ENCODE assay signal across 24 mouse cellular contexts in genomic region chr1:128874190-128874589, GRCm38 (mm10).
DNase-seq lines count a peak whose midpoint lies in the region; ATAC-seq and TF ChIP-seq lines count a peak whose summit lies in the region.
"Had no signal": no experiment of that assay in that cellular context is flagged by ENCODE, and none has a peak within 500 bp of the region (broad histone marks: within the 10 kb centered on the region; RNA-seq: fewer than 3 reads in every experiment).

No protein-coding gene starts in this region.

- no peak for TF ChIP-seq POLR2A in testis, adult 2 months (IDR thresholded peaks at IDR 0.05; ENCODE audit: control insufficient read depth, low read depth, low read length)
- TF ChIP-seq POLR2A in thymus, adult 2 months (IDR thresholded peaks at IDR 0.05; ENCODE audit: control insufficient read depth, extremely low read depth, insufficient read depth, low read length, poor library complexity): no peak

- H3K36me3 ChIP-seq in testis, adult 2 months (ENCODE audit: control insufficient read depth, insufficient read depth, low read length): no peaks in the 10 kb centered on the region
- no peaks in the 10 kb centered on the region for H3K36me3 ChIP-seq in thymus, adult 2 months (ENCODE audit: control insufficient read depth, insufficient read depth, low read length)
- H3K36me3 ChIP-seq: forebrain, embryonic 10.5 days; heart, embryonic 10.5 days; heart, embryonic 13.5 days; hindbrain, embryonic 10.5 days; hindbrain, embryonic 13.5 days had no signal

- intact Hi-C loops in left cerebral cortex, postnatal 4 days (cut with DNase I): loop anchor here (10.0 kb wide), 4 partner anchors 201 to 1481 kb away; no protein-coding TSS in a partner anchor

- TF ChIP-seq CTCF in testis, adult 2 months (IDR thresholded peaks at IDR 0.05; ENCODE audit: control insufficient read depth, insufficient read depth, insufficient replicate concordance, low read depth, low read length): no peak
- no peak for TF ChIP-seq CTCF in thymus, adult 2 months (IDR thresholded peaks at IDR 0.05; ENCODE audit: borderline replicate concordance, control insufficient read depth, extremely low read depth, insufficient read depth, low read length, poor library complexity)

- H3K27ac ChIP-seq in testis, adult 2 months (ENCODE audit: control insufficient read depth, insufficient read depth, low read depth, low read length): no peak overlapping the region
- no peak overlapping the region; the same call in 1 of the 2 replicates for H3K27ac ChIP-seq in thymus, adult 2 months (ENCODE audit: control insufficient read depth, insufficient read depth, low read length)
- H3K27ac ChIP-seq: forebrain, embryonic 10.5 days; forebrain, embryonic 13.5 days; gastrocnemius, adult 2 months; heart, adult 2 months; heart, embryonic 10.5 days; heart, embryonic 13.5 days; hindbrain, embryonic 10.5 days; hindbrain, embryonic 13.5 days had no signal

- 0 out of 2 replicates have a peak, but pooled peaks have one; percentile 12 for ATAC-seq in granulocyte monocyte progenitor cell, adult 5-6 weeks (replicated peaks; ENCODE audit: poor library complexity, severe bottlenecking)
- ATAC-seq: activated CD4-positive, CD25-positive, alpha-beta regulatory T cell, adult 4 months; forebrain, embryonic 13.5 days; forebrain, postnatal 0 days; hindbrain, embryonic 16.5 days had no signal

- no peak for DNase-seq in testis, postnatal 10 days (ENCODE audit: low spot score)
- DNase-seq in thymus, postnatal 25 days: peak; percentile 3
- DNase-seq in thymus, adult 2 months: no peak
- DNase-seq in left cerebral cortex, postnatal 4 days: no peak
- DNase-seq: adrenal gland, adult 8-10 months; adrenal gland, postnatal 25 days; cerebellum, adult 11-12 months; cerebellum, adult 8-10 months; cerebellum, postnatal 10 days; cerebellum, postnatal 36 days; forebrain, postnatal 0 days; gastrocnemius, adult 2 months; gastrocnemius, postnatal 14 days; heart, adult 2 months had no signal

- H3K4me1 ChIP-seq in testis, adult 2 months (ENCODE audit: control insufficient read depth, insufficient read depth, low read length): peaks cover 14% of the 10 kb centered on the region
- peaks cover 6% of the 10 kb centered on the region for H3K4me1 ChIP-seq in thymus, adult 2 months (replicated peaks; ENCODE audit: control insufficient read depth, insufficient read depth, low read length)
- H3K4me1 ChIP-seq: forebrain, embryonic 10.5 days; forebrain, embryonic 13.5 days; heart, embryonic 10.5 days; heart, embryonic 13.5 days; hindbrain, embryonic 10.5 days; hindbrain, embryonic 13.5 days had no signal

- WGBS in thymus, adult 2 months: 59% methylated on average over 11 of the region's 11 CpGs

- H3K27me3 ChIP-seq in testis, adult 2 months (ENCODE audit: control insufficient read depth, insufficient read depth, low read length): no peaks in the 10 kb centered on the region
- no peaks in the 10 kb centered on the region for H3K27me3 ChIP-seq in thymus, adult 2 months (ENCODE audit: control insufficient read depth, insufficient read depth, low read length)
- H3K27me3 ChIP-seq: forebrain, embryonic 13.5 days; heart, embryonic 13.5 days; hindbrain, embryonic 13.5 days had no signal

- H3K4me3 ChIP-seq in testis, adult 2 months (ENCODE audit: control insufficient read depth, low read depth, low read length): peak overlapping the region; percentile 23
- no peak overlapping the region for H3K4me3 ChIP-seq in thymus, adult 2 months (ENCODE audit: control insufficient read depth, insufficient read depth, low read length)
- H3K4me3 ChIP-seq: forebrain, embryonic 10.5 days; forebrain, embryonic 13.5 days; gastrocnemius, adult 2 months; heart, adult 2 months; heart, embryonic 10.5 days; heart, embryonic 13.5 days; hindbrain, embryonic 10.5 days; hindbrain, embryonic 13.5 days had no signal
